Mouse (Mus musculus): ENCODE results near the gene Pfkp. TPM values are rescaled to one million over a fixed set of nuclear protein-coding genes. Genes with fewer than 3 reads are reported as not detected.

The Pfkp gene
- total and polyA plus RNA-seq, 2 experiments from 2014 or later: 82.9 to 162 TPM

DNA sequence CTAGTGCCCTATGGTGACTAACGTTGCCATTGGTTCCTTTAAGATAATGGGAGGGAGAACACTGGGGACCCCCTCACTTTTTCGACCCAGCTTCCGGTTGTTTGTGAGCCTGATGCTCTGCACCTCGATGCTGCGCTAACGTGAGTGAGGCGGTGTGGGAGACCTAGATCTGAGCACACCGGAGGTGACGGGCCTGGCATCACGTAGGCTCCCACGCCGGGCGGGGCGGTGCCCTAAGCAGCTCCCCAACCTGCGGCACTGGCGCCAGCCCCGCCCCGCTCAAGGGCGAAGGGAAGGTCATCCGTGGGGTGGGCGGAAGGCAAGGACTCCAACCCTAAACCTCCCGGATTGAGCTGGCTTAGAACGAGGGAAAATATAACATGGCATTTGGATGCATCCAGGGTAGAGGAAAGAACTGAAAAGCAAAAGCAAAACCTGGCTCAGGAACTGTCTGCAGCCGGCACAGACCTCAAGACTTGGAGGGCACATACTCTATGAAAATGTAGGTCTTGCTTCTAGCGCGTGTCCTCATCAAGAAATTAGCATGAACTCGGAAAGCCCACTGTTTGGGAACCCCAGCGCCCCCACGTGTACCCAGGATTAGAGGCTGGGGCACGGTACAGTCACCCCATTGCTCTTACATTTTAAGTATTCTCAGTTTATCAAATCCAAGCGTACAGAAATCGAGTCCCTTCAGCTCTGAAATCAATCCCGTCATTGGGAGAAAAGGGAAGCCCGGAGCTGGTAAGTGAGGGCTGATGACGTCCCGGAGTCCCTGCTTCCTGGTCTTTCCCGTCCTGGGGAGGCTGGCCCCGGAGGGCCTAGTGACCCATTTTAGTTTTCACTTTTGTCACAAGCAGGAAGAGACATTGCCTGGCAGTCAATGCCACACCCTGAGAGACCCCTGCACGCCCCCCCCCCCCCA, 1.2 kb downstream of the Pfkp start:
- no peak for TF ChIP-seq EP300 (IDR thresholded peaks at IDR 0.05; ENCODE audit: low read depth)
- TF ChIP-seq CTCF (IDR thresholded peaks at IDR 0.05; ENCODE audit: low read depth): no peak
- ATAC-seq (ENCODE audit: insufficient read depth, low read depth) (peak; percentile 72), DNase-seq (ENCODE audit: low spot score) (peak; percentile 48)

DNA sequence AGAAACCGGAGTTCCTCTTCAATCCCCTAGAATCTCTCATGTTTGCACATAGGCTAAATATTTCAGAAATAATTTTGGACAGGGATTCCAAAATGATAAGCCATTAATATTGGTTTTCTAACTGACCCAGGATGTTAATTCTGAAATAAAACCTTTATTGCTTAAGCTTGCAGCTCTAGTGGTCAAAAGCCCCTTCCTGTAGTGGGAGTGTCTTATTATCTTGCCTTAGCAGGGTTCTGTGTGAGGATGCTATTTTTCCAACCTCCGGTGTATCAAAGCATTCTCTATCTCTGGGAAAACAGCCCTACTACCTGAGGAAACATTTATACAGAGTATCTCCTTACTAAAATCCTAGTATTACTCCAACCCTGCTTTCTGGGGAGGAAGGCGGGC, 1.9 kb downstream of the Pfkp start:
- no peak for DNase-seq (ENCODE audit: low spot score)
- peak overlapping the region; percentile 94 for H3K27ac ChIP-seq (ENCODE audit: low read depth)
- H3K4me1 ChIP-seq (ENCODE audit: control insufficient read depth, insufficient read depth): peaks cover 25% of the 10 kb centered on the region

More for the DNA sequence above, 1.2 kb downstream of the Pfkp start:
- no peaks in the 10 kb centered on the region for H3K9me3 ChIP-seq (replicated peaks; ENCODE audit: control insufficient read depth, low read length)
- 0% methylated on average over 39 of the region's 39 CpGs for WGBS
- H3K4me2 ChIP-seq (ENCODE audit: low read depth, low read length): peak overlapping the region; percentile 99
- H3K4me1 ChIP-seq (ENCODE audit: control insufficient read depth, insufficient read depth): peaks cover 25% of the 10 kb centered on the region
- no peaks in the 10 kb centered on the region for H3K27me3 ChIP-seq (ENCODE audit: control insufficient read depth, insufficient read depth, low read length)
- H3K27ac ChIP-seq (ENCODE audit: low read depth): peak overlapping the region; percentile 94
- no peaks in the 10 kb centered on the region for H3K36me3 ChIP-seq (replicated peaks; ENCODE audit: control insufficient read depth, insufficient read depth, low read length)
- H3K9ac ChIP-seq (replicated peaks; ENCODE audit: low read depth, low read length): peak overlapping the region; percentile 74
- H3K4me3 ChIP-seq (ENCODE audit: low read depth, low read length): peak overlapping the region; percentile 75

DNA sequence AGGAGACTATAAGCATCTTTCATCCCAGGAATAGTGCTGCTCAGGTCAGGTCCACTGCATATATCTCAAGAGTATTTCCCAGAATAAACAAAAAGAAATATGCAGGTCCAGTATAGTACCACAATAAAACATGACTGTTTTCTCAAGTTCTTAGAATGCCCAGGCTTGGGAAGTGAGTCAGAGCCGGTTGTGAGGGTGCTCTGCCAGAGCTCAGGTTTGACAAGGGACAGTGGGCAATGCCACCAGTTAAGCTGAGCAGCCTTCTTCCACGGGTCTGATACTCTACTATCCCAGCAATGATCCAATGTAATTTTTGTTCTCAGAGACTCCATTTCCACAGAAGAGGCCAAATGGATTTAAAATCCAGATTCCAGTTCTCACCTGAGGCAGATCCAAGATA, 2.3 kb downstream of the Pfkp start:
- WGBS: 26% methylated on average over 2 of the region's 2 CpGs
- TF ChIP-seq CTCF (IDR thresholded peaks at IDR 0.05; ENCODE audit: low read depth): no peak
- TF ChIP-seq EP300 (IDR thresholded peaks at IDR 0.05; ENCODE audit: low read depth): no peak
- Histone ChIP-seq H3K4me1 (ENCODE audit: control insufficient read depth, insufficient read depth) (peaks cover 25% of the 10 kb centered on the region), H3K4me3 (ENCODE audit: low read depth, low read length) (0 out of 2 replicates have a peak overlapping the region, but pooled peaks have one; percentile 75), H3K9ac (replicated peaks; ENCODE audit: low read depth, low read length) (0 out of 2 replicates have a peak overlapping the region, but pooled peaks have one; percentile 74), H3K36me3 (replicated peaks; ENCODE audit: control insufficient read depth, insufficient read depth, low read length) (no peaks in the 10 kb centered on the region), H3K27me3 (ENCODE audit: control insufficient read depth, insufficient read depth, low read length) (no peaks in the 10 kb centered on the region), H3K9me3 (replicated peaks; ENCODE audit: control insufficient read depth, low read length) (no peaks in the 10 kb centered on the region), H3K27ac (ENCODE audit: low read depth) (0 out of 2 replicates have a peak overlapping the region, but pooled peaks have one; percentile 94), H3K4me2 (ENCODE audit: low read depth, low read length) (peak overlapping the region; percentile 99)
- DNase-seq (ENCODE audit: low spot score) (no peak), ATAC-seq (ENCODE audit: insufficient read depth, low read depth) (no peak)

More for the DNA sequence above, 1.9 kb downstream of the Pfkp start:
- peak overlapping the region; percentile 75 for H3K4me3 ChIP-seq (ENCODE audit: low read depth, low read length)
- H3K9ac ChIP-seq (replicated peaks; ENCODE audit: low read depth, low read length): peak overlapping the region; percentile 74
- H3K4me2 ChIP-seq (ENCODE audit: low read depth, low read length): peak overlapping the region; percentile 99
- 26% methylated on average over 3 of the region's 3 CpGs for WGBS
- H3K9me3 ChIP-seq (replicated peaks; ENCODE audit: control insufficient read depth, low read length): no peaks in the 10 kb centered on the region
- H3K36me3 ChIP-seq (replicated peaks; ENCODE audit: control insufficient read depth, insufficient read depth, low read length): no peaks in the 10 kb centered on the region
- no peaks in the 10 kb centered on the region for H3K27me3 ChIP-seq (ENCODE audit: control insufficient read depth, insufficient read depth, low read length)
- ATAC-seq (ENCODE audit: insufficient read depth, low read depth): no peak
- TF ChIP-seq CTCF (IDR thresholded peaks at IDR 0.05; ENCODE audit: low read depth) (no peak), EP300 (IDR thresholded peaks at IDR 0.05; ENCODE audit: low read depth) (no peak)

DNA sequence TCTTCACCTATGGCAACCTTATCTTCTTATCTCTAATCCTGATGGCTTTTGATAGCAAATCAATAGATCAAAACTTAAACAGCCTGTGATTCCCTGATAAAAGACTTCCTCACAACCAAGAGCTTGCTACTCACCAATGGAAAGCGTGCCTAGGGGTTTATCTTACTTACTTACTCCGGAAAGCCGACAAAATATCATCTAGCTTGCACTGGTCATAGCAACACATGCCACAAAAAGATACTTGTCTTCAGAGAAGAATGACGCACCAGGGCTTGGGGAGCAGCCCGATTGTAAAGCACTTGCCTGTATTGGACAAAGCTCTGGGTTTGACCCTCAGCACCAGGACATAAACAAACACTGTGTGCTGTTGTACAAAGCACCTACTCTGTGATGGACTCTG, 4.6 kb downstream of the Pfkp start:
- no peak for ATAC-seq (ENCODE audit: insufficient read depth, low read depth)
- Histone ChIP-seq H3K4me1 (ENCODE audit: control insufficient read depth, insufficient read depth) (peaks cover 22% of the 10 kb centered on the region), H3K27ac (ENCODE audit: low read depth) (0 out of 2 replicates have a peak overlapping the region, but pooled peaks have one; percentile 15), H3K4me3 (ENCODE audit: low read depth, low read length) (no peak overlapping the region), H3K9me3 (replicated peaks; ENCODE audit: control insufficient read depth, low read length) (no peaks in the 10 kb centered on the region), H3K9ac (replicated peaks; ENCODE audit: low read depth, low read length) (no peak overlapping the region), H3K36me3 (replicated peaks; ENCODE audit: control insufficient read depth, insufficient read depth, low read length) (no peaks in the 10 kb centered on the region), H3K27me3 (ENCODE audit: control insufficient read depth, insufficient read depth, low read length) (no peaks in the 10 kb centered on the region), H3K4me2 (ENCODE audit: low read depth, low read length) (no peak overlapping the region)
- no peak for TF ChIP-seq EP300 (IDR thresholded peaks at IDR 0.05; ENCODE audit: low read depth)
- no peak for TF ChIP-seq CTCF (IDR thresholded peaks at IDR 0.05; ENCODE audit: low read depth)
- DNase-seq (ENCODE audit: low spot score): no peak
- 72% methylated on average over 5 of the region's 5 CpGs for WGBS

DNA sequence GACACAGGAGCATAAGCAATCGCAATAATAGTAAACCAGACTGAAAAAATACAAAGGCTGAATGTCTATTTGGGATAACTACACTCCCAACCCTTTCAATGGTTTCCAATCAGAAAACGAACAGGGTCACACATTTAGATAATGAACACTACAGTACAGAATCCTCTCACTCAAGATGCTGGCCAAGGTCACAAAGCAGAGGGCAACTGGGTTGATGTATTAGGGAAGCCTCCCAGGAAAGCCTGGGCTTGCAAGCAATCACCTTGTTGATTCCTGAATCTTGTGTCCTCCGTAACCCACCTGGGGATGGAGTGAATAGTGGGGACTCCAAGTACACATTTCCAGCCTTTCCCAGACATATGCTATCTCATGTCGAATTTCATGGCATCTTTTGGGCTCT, 5.6 kb downstream of the Pfkp start:
- Histone ChIP-seq H3K9me3 (replicated peaks; ENCODE audit: control insufficient read depth, low read length) (no peaks in the 10 kb centered on the region), H3K4me1 (ENCODE audit: control insufficient read depth, insufficient read depth) (peaks cover 20% of the 10 kb centered on the region; the same call in 1 of the 2 replicates), H3K27ac (ENCODE audit: low read depth) (peak overlapping the region; percentile 33), H3K36me3 (replicated peaks; ENCODE audit: control insufficient read depth, insufficient read depth, low read length) (no peaks in the 10 kb centered on the region; the same call in 1 of the 2 replicates), H3K4me2 (ENCODE audit: low read depth, low read length) (no peak overlapping the region), H3K27me3 (ENCODE audit: control insufficient read depth, insufficient read depth, low read length) (no peaks in the 10 kb centered on the region), H3K9ac (replicated peaks; ENCODE audit: low read depth, low read length) (no peak overlapping the region), H3K4me3 (ENCODE audit: low read depth, low read length) (no peak overlapping the region)
- WGBS: 77% methylated on average over 4 of the region's 4 CpGs
- TF ChIP-seq EP300 (IDR thresholded peaks at IDR 0.05; ENCODE audit: low read depth) (no peak), CTCF (IDR thresholded peaks at IDR 0.05; ENCODE audit: low read depth) (no peak)
- DNase-seq (ENCODE audit: low spot score) (no peak), ATAC-seq (ENCODE audit: insufficient read depth, low read depth) (no peak)
